Mouse (Mus musculus): ENCODE data around the gene Cenpi. TPM values are rescaled to one million over a fixed set of nuclear protein-coding genes. Genes with fewer than 3 reads are reported as not detected.

The Cenpi gene
- 21.0 and 30.4 TPM in 2 replicates for polyA plus RNA-seq (2015; fragmentation: Nextera tagmentation; extraction: Ambion mirVana)

- Histone ChIP-seq H3K4me3 (replicated peaks; ENCODE audit: low read length) (peak within 1 kb of the TSS; percentile 54), H3K27me3 (ENCODE audit: control insufficient read depth, insufficient read depth, low read length) (no peaks in the 10 kb centered on the region), H3K4me1 (ENCODE audit: control insufficient read depth, insufficient read depth, low read length) (no peaks in the 10 kb centered on the region), H3K9me3 (replicated peaks; ENCODE audit: control insufficient read depth, low read length) (no peaks in the 10 kb centered on the region), H3K9ac (ENCODE audit: low read length) (peak within 1 kb of the TSS; percentile 69), H3K36me3 (ENCODE audit: control insufficient read depth, insufficient read depth, low read length) (no peaks in the 10 kb centered on the region), H3K4me2 (ENCODE audit: low read depth, low read length) (peak within 1 kb of the TSS; percentile 47), H3K27ac (ENCODE audit: low read length) (peak within 1 kb of the TSS; percentile 23; the same call in 1 of the 2 replicates)
- peak; percentile 95 for ATAC-seq (ENCODE audit: insufficient read depth, low FRiP score)
- 24% methylated on average over 36 of the region's 36 CpGs for WGBS
Measured at GRCm38 (mm10) chrX:134307534-134308274, at the start of gene Cenpi. Cenpi (plus strand) TSS chrX:134308084.

- Histone ChIP-seq H3K4me2 (ENCODE audit: low read depth, low read length) (no peak overlapping the region), H3K27me3 (ENCODE audit: control insufficient read depth, insufficient read depth, low read length) (no peaks in the 10 kb centered on the region), H3K4me1 (ENCODE audit: control insufficient read depth, insufficient read depth, low read length) (no peaks in the 10 kb centered on the region), H3K9ac (ENCODE audit: low read length) (no peak overlapping the region), H3K4me3 (replicated peaks; ENCODE audit: low read length) (no peak overlapping the region), H3K27ac (ENCODE audit: low read length) (no peak overlapping the region), H3K9me3 (replicated peaks; ENCODE audit: control insufficient read depth, low read length) (no peaks in the 10 kb centered on the region), H3K36me3 (ENCODE audit: control insufficient read depth, insufficient read depth, low read length) (no peaks in the 10 kb centered on the region)
- no peak for ATAC-seq (ENCODE audit: insufficient read depth, low FRiP score)
- WGBS = 69% methylated on average over 5 of the region's 5 CpGs
Measured at GRCm38 (mm10) chrX:134261191-134261590, 46.7 kb upstream of the Cenpi start.

- Histone ChIP-seq H3K4me1 (ENCODE audit: control insufficient read depth, insufficient read depth, low read length) (no peaks in the 10 kb centered on the region), H3K9ac (ENCODE audit: low read length) (no peak overlapping the region), H3K4me3 (replicated peaks; ENCODE audit: low read length) (no peak overlapping the region), H3K27me3 (ENCODE audit: control insufficient read depth, insufficient read depth, low read length) (no peaks in the 10 kb centered on the region), H3K27ac (ENCODE audit: low read length) (no peak overlapping the region), H3K4me2 (ENCODE audit: low read depth, low read length) (no peak overlapping the region), H3K9me3 (replicated peaks; ENCODE audit: control insufficient read depth, low read length) (no peaks in the 10 kb centered on the region), H3K36me3 (ENCODE audit: control insufficient read depth, insufficient read depth, low read length) (no peaks in the 10 kb centered on the region)
- ATAC-seq (ENCODE audit: insufficient read depth, low FRiP score) = no peak
- WGBS = 81% methylated on average over 11 of the region's 11 CpGs
Measured at GRCm38 (mm10) chrX:134262129-134262528, 45.8 kb upstream of the Cenpi start.

- Histone ChIP-seq H3K4me1 (ENCODE audit: control insufficient read depth, insufficient read depth, low read length) (no peaks in the 10 kb centered on the region), H3K27me3 (ENCODE audit: control insufficient read depth, insufficient read depth, low read length) (no peaks in the 10 kb centered on the region), H3K9ac (ENCODE audit: low read length) (no peak overlapping the region), H3K9me3 (replicated peaks; ENCODE audit: control insufficient read depth, low read length) (no peaks in the 10 kb centered on the region), H3K4me3 (replicated peaks; ENCODE audit: low read length) (peak overlapping the region; percentile 46), H3K36me3 (ENCODE audit: control insufficient read depth, insufficient read depth, low read length) (no peaks in the 10 kb centered on the region), H3K27ac (ENCODE audit: low read length) (peak overlapping the region; percentile 87), H3K4me2 (ENCODE audit: low read depth, low read length) (peak overlapping the region; percentile 49)
- WGBS = 22% methylated on average over 6 of the region's 6 CpGs
- no peak for ATAC-seq (ENCODE audit: insufficient read depth, low FRiP score)
Measured at GRCm38 (mm10) chrX:134275715-134276114, 32.2 kb upstream of the Cenpi start.

- Histone ChIP-seq H3K4me3 (replicated peaks; ENCODE audit: low read length) (peak within 1 kb of the TSS; percentile 46), H3K27me3 (ENCODE audit: control insufficient read depth, insufficient read depth, low read length) (no peaks in the 10 kb centered on the region), H3K4me1 (ENCODE audit: control insufficient read depth, insufficient read depth, low read length) (no peaks in the 10 kb centered on the region), H3K9me3 (replicated peaks; ENCODE audit: control insufficient read depth, low read length) (no peaks in the 10 kb centered on the region), H3K36me3 (ENCODE audit: control insufficient read depth, insufficient read depth, low read length) (no peaks in the 10 kb centered on the region), H3K4me2 (ENCODE audit: low read depth, low read length) (peak within 1 kb of the TSS; percentile 49), H3K9ac (ENCODE audit: low read length) (peak within 1 kb of the TSS; percentile 64), H3K27ac (ENCODE audit: low read length) (peak within 1 kb of the TSS; percentile 87)
- 16% methylated on average over 25 of the region's 26 CpGs for WGBS
- ATAC-seq (ENCODE audit: insufficient read depth, low FRiP score) = peak; percentile 93
Measured at GRCm38 (mm10) chrX:134276275-134277160, 31.4 kb upstream of the Cenpi start, which contains the start of gene Trmt2b. Trmt2b (minus strand) TSS chrX:134276984.

GRCm38 (mm10) chrX:134280531-134280930 is 27.4 kb upstream of the Cenpi start:
- no peak overlapping the region for H3K4me2 ChIP-seq (ENCODE audit: low read depth, low read length)
- no peaks in the 10 kb centered on the region for H3K27me3 ChIP-seq (ENCODE audit: control insufficient read depth, insufficient read depth, low read length)
- no peak overlapping the region for H3K4me3 ChIP-seq (replicated peaks; ENCODE audit: low read length)
- H3K9me3 ChIP-seq (replicated peaks; ENCODE audit: control insufficient read depth, low read length) = no peaks in the 10 kb centered on the region
- H3K9ac ChIP-seq (ENCODE audit: low read length) = no peak overlapping the region
- no peak overlapping the region for H3K27ac ChIP-seq (ENCODE audit: low read length)
- H3K36me3 ChIP-seq (ENCODE audit: control insufficient read depth, insufficient read depth, low read length) = no peaks in the 10 kb centered on the region
- 73% methylated on average over 3 of the region's 3 CpGs for WGBS
- no peak for ATAC-seq (ENCODE audit: insufficient read depth, low FRiP score)
- H3K4me1 ChIP-seq (ENCODE audit: control insufficient read depth, insufficient read depth, low read length) = no peaks in the 10 kb centered on the region

GRCm38 (mm10) chrX:134285102-134285501 is 22.8 kb upstream of the Cenpi start:
- Histone ChIP-seq H3K9ac (ENCODE audit: low read length) (no peak overlapping the region), H3K4me1 (ENCODE audit: control insufficient read depth, insufficient read depth, low read length) (no peaks in the 10 kb centered on the region), H3K27ac (ENCODE audit: low read length) (no peak overlapping the region), H3K36me3 (ENCODE audit: control insufficient read depth, insufficient read depth, low read length) (no peaks in the 10 kb centered on the region), H3K27me3 (ENCODE audit: control insufficient read depth, insufficient read depth, low read length) (no peaks in the 10 kb centered on the region), H3K9me3 (replicated peaks; ENCODE audit: control insufficient read depth, low read length) (no peaks in the 10 kb centered on the region), H3K4me3 (replicated peaks; ENCODE audit: low read length) (no peak overlapping the region), H3K4me2 (ENCODE audit: low read depth, low read length) (no peak overlapping the region)
- 91% methylated on average over 2 of the region's 2 CpGs for WGBS
- ATAC-seq (ENCODE audit: insufficient read depth, low FRiP score) = no peak

- 61% methylated on average over 4 of the region's 4 CpGs for WGBS
Measured at GRCm38 (mm10) chrX:134285791-134286190, 22.1 kb upstream of the Cenpi start.

GRCm38 (mm10) chrX:134287305-134287704 is 20.6 kb upstream of the Cenpi start:
- ATAC-seq (ENCODE audit: insufficient read depth, low FRiP score) = no peak
- Histone ChIP-seq H3K9ac (ENCODE audit: low read length) (no peak overlapping the region), H3K4me2 (ENCODE audit: low read depth, low read length) (no peak overlapping the region), H3K27ac (ENCODE audit: low read length) (no peak overlapping the region), H3K4me3 (replicated peaks; ENCODE audit: low read length) (no peak overlapping the region), H3K9me3 (replicated peaks; ENCODE audit: control insufficient read depth, low read length) (no peaks in the 10 kb centered on the region), H3K4me1 (ENCODE audit: control insufficient read depth, insufficient read depth, low read length) (no peaks in the 10 kb centered on the region), H3K36me3 (ENCODE audit: control insufficient read depth, insufficient read depth, low read length) (no peaks in the 10 kb centered on the region), H3K27me3 (ENCODE audit: control insufficient read depth, insufficient read depth, low read length) (no peaks in the 10 kb centered on the region)
- 86% methylated on average over 2 of the region's 2 CpGs for WGBS

More at GRCm38 (mm10) chrX:134285791-134286190, 22.1 kb upstream of the Cenpi start:
- no peak overlapping the region for H3K4me2 ChIP-seq (ENCODE audit: low read depth, low read length)
- H3K9me3 ChIP-seq (replicated peaks; ENCODE audit: control insufficient read depth, low read length) = no peaks in the 10 kb centered on the region
- H3K9ac ChIP-seq (ENCODE audit: low read length) = no peak overlapping the region
- H3K27ac ChIP-seq (ENCODE audit: low read length) = no peak overlapping the region
- no peaks in the 10 kb centered on the region for H3K4me1 ChIP-seq (ENCODE audit: control insufficient read depth, insufficient read depth, low read length)
- H3K36me3 ChIP-seq (ENCODE audit: control insufficient read depth, insufficient read depth, low read length) = no peaks in the 10 kb centered on the region
- no peak for ATAC-seq (ENCODE audit: insufficient read depth, low FRiP score)
- H3K4me3 ChIP-seq (replicated peaks; ENCODE audit: low read length) = no peak overlapping the region
- H3K27me3 ChIP-seq (ENCODE audit: control insufficient read depth, insufficient read depth, low read length) = no peaks in the 10 kb centered on the region

Data from stomach, embryonic 16.5 days (tissue).